In the genomic region with DNA sequence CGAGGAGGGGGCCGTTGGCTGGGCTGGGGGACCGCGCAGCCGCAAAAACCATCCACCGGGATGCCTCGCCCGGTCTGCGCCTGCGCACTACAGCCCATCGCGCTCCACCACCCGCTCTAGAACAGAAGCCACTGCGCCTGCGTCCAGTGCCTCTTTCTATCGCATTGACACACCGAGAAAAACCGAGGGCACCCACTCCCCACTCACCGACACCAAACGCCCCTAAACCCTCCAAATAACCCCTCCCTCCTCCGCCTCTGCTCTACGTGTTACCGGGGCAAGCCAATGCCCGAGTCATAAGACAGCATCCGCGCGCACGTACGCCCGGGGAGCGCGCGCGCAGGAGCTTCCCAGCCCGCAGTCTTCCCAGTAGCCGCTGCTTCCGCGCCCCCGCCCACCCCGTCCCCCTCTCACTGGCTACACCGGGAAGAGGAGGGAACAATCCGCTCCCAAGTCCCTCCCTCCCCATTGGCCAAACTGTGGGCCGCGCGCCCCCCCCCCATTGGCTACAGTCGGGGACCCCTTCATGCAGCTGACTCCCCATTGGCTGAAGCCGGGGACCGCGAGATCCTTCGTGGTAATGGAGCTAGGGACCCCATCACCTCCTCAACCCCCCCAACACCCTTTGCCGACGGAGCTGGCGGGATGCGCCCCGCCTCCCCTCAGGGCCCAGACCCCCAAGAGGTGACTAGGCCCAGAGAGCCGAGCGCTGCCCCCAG, we compare ENCODE assay signal across 8 mouse cellular contexts. TPM values are rescaled to one million over a fixed set of nuclear protein-coding genes. Genes with fewer than 3 reads are reported as not detected.
DNase-seq lines count a peak whose midpoint lies in the region; ATAC-seq lines count a peak whose summit lies in the region.

No protein-coding gene starts in this region.

- H3K4me1 ChIP-seq in intestine, embryonic 15.5 days (replicated peaks) = 0 out of 2 replicates have a peak, but pooled peaks cover 4% of the 10 kb centered on the region

- peak; percentile 91 for ATAC-seq in intestine, embryonic 15.5 days

- no peaks in the 10 kb centered on the region for H3K27me3 ChIP-seq in intestine, embryonic 15.5 days (replicated peaks)

- H3K36me3 ChIP-seq in intestine, embryonic 15.5 days = peaks cover 31% of the 10 kb centered on the region

- H3K4me3 ChIP-seq in intestine, embryonic 15.5 days (replicated peaks) = peak overlapping the region; percentile 89

- peak overlapping the region; percentile 93 for H3K9ac ChIP-seq in intestine, embryonic 15.5 days

- peak overlapping the region; percentile 73 for H3K4me2 ChIP-seq in intestine, embryonic 15.5 days (replicated peaks)

- H3K9me3 ChIP-seq in intestine, embryonic 15.5 days = no peaks in the 10 kb centered on the region

- peak; percentile 95 for DNase-seq in adrenal gland, adult 2 months
- DNase-seq in embryo, embryonic 11 days = peak; percentile 97
- peak; percentile 96 for DNase-seq in gastrocnemius, postnatal 25 days
- peak; percentile 94 to 96 for DNase-seq in left cerebral cortex, postnatal 25 days (ENCODE audit: low spot score in 2 of 2)
- peak; percentile 98 for DNase-seq in mesoderm, embryonic 11.5 days (ENCODE audit: low read depth, low spot score)
- peak; percentile 94 for DNase-seq in right cerebral cortex, postnatal 25 days
- peak; percentile 89 to 90 for DNase-seq in urinary bladder, postnatal 36 days (ENCODE audit: low spot score in 2 of 2)

- under 1% methylated on average over 55 of the region's 57 CpGs for WGBS in intestine, embryonic 15.5 days

- H3K27ac ChIP-seq in intestine, embryonic 15.5 days = peak overlapping the region; percentile 99

- intact Hi-C loops in left cerebral cortex, postnatal 25 days (cut with DNase I) = loop anchor here (1.0 to 5.0 kb wide), 2 partner anchors 15 to 295 kb away; a partner anchor contains a TSS

RNA-seq across cellular contexts. Expression of a gene that starts 1.1 kb away (rescaled TPM):
- total RNA-seq in adrenal gland, adult 2 months (2021) = 100 to 1,000 TPM in 1 of 2 experiments, 10 to 100 TPM in 1; 83.7 to 108 TPM
- 454 and 474 TPM in 2 replicates for polyA plus RNA-seq in adrenal gland, adult 2 months (2012; rRNA removed)
- total RNA-seq in gastrocnemius, postnatal 25 days (2021) = 10 to 100 TPM; 26.0 to 26.4 TPM
- 43.8 and 44.4 TPM in 2 replicates for polyA plus RNA-seq in intestine, embryonic 15.5 days (2015; fragmentation: Nextera tagmentation; extraction: Ambion mirVana)
- total RNA-seq in left cerebral cortex, postnatal 25 days (2021) = 100 to 1,000 TPM; 114 TPM

RNA-seq across cellular contexts. Expression of a gene that starts 15.0 kb away (rescaled TPM):
- total RNA-seq in adrenal gland, adult 2 months (2021) = 100 to 1,000 TPM; 217 to 239 TPM
- 236 and 278 TPM in 2 replicates for polyA plus RNA-seq in adrenal gland, adult 2 months (2012; rRNA removed)
- 100 to 1,000 TPM; 131 to 139 TPM for total RNA-seq in gastrocnemius, postnatal 25 days (2021)
- 190 and 207 TPM in 2 replicates for polyA plus RNA-seq in intestine, embryonic 15.5 days (2015; fragmentation: Nextera tagmentation; extraction: Ambion mirVana)
- 10 to 100 TPM; 76.3 to 92.6 TPM for total RNA-seq in left cerebral cortex, postnatal 25 days (2021)

RNA-seq across cellular contexts. Expression of a gene that starts 27.0 kb away (rescaled TPM):
- total RNA-seq in adrenal gland, adult 2 months (2021) = 10 to 100 TPM; 54.4 to 61.2 TPM
- 90.7 and 93.9 TPM in 2 replicates for polyA plus RNA-seq in adrenal gland, adult 2 months (2012; rRNA removed)
- 10 to 100 TPM; 41.5 to 43.9 TPM for total RNA-seq in gastrocnemius, postnatal 25 days (2021)
- polyA plus RNA-seq in intestine, embryonic 15.5 days (2015; fragmentation: Nextera tagmentation; extraction: Ambion mirVana) = 41.8 and 45.7 TPM in 2 replicates
- total RNA-seq in left cerebral cortex, postnatal 25 days (2021) = 10 to 100 TPM; 74.1 to 78.9 TPM

RNA-seq across cellular contexts. Expression of a gene that starts 39.3 kb away (rescaled TPM):
- total RNA-seq in adrenal gland, adult 2 months (2021) = not detected
- polyA plus RNA-seq in adrenal gland, adult 2 months (2012; rRNA removed) = not detected in 2 replicates
- over 10,000 TPM; 22,501 to 25,220 TPM for total RNA-seq in gastrocnemius, postnatal 25 days (2021)
- 0.24 and 2.6 TPM in 2 replicates for polyA plus RNA-seq in intestine, embryonic 15.5 days (2015; fragmentation: Nextera tagmentation; extraction: Ambion mirVana)
- total RNA-seq in left cerebral cortex, postnatal 25 days (2021) = under 1 TPM; 0.32 to 0.39 TPM

Comparison
In these comparisons a context has a peak if more than half of its experiments do, and no peak if none do; other contexts are left out.
1. Peak in every context shown above with its lines: DNase-seq, ATAC-seq, H3K4me3 ChIP-seq and H3K27ac ChIP-seq.